Mouse (Mus musculus) midbrain, postnatal 0 days (tissue): Measurements from ENCODE around the gene Hes2. TPM values are rescaled to one million over a fixed set of nuclear protein-coding genes. Genes with fewer than 3 reads are reported as not detected.

Source experiments
- ATAC-seq: fragments of 200-750 bp; cut with Nextera tagmentation; 2 replicates; pipeline ENCODE4 v1.8.0; 2017; ENCODE audit warnings: moderate number of reproducible peaks, mild to moderate bottlenecking, moderate TSS enrichment, moderate library complexity; ENCODE audit not compliant: low FRiP score
- DNase-seq: peaks from one replicate; pipeline ENCODE4 v3.0.0-alpha.2; 2015; ENCODE audit warnings: low spot score
- H3K27ac ChIP-seq: fragments of 300-500 bp; sonication (generic); 2 replicates; pipeline ENCODE4 v1.5.1; 2014; ENCODE audit warnings: low read depth, mild to moderate bottlenecking, low read length, mixed read lengths
- H3K27me3 ChIP-seq: fragments of 300-500 bp; sonication (generic); 2 replicates; pipeline ENCODE4 v1.6.1; 2014; ENCODE audit warnings: low read length, control low read depth, mixed read lengths; ENCODE audit not compliant: insufficient read depth
- H3K36me3 ChIP-seq: fragments of 300-500 bp; sonication (generic); 2 replicates; pipeline ENCODE4 v1.6.1; 2014; ENCODE audit warnings: low read length, control low read depth, mixed read lengths; ENCODE audit not compliant: insufficient read depth
- H3K4me1 ChIP-seq: fragments of 300-500 bp; sonication (generic); 2 replicates; pipeline ENCODE4 v1.6.1; 2014; ENCODE audit warnings: mild to moderate bottlenecking, control low read depth, antibody characterized with exemption, low read length, mixed read lengths; ENCODE audit not compliant: insufficient read depth
- H3K4me2 ChIP-seq: fragments of 300-500 bp; sonication (generic); 2 replicates; pipeline ENCODE4 v1.6.1; 2014; ENCODE audit warnings: low read depth, mild to moderate bottlenecking, low read length, mixed read lengths; ENCODE audit not compliant: poor library complexity, severe bottlenecking
- H3K4me3 ChIP-seq: fragments of 300-500 bp; sonication (generic); 2 replicates; pipeline ENCODE4 v1.5.1; 2014; ENCODE audit warnings: low read depth, mild to moderate bottlenecking, low read length, moderate library complexity
- H3K9ac ChIP-seq: fragments of 300-500 bp; sonication (generic); replicated peaks from 2 replicates; pipeline ENCODE4 v1.6.1; 2014; ENCODE audit warnings: mild to moderate bottlenecking, low read length, moderate library complexity, mixed read lengths; ENCODE audit not compliant: poor library complexity, severe bottlenecking
- H3K9me3 ChIP-seq: fragments of 300-500 bp; sonication (generic); 2 replicates; pipeline ENCODE4 v1.6.1; 2016; ENCODE audit warnings: low read length, control low read depth
- CTCF ChIP-seq: IDR thresholded peaks from 2 replicates; pipeline ENCODE4 v1.5.1; 2016; ENCODE audit warnings: antibody characterized with exemption, mild to moderate bottlenecking
- WGBS: fragments of 180-500 bp; shearing (Covaris S2); extraction: QIAGEN DNeasy Blood & Tissue Kit; methylation state at CpG from one replicate; pipeline ENCODE4 v1.1.7; 2014; 5-methylcytosine and 5-hydroxymethylcytosine counted together
- polyA plus RNA-seq: library from polyadenylated mRNA; unstranded; fragments of >200 nt; fragmentation: Nextera tagmentation; extraction: Ambion mirVana; gene quantifications from 2 replicates; pipeline ENCODE4 v1.2.1, GENCODE M21; 2015
- total RNA-seq: library from RNA; depleted of rRNA; stranded (reverse); fragments of >200 nt; gene quantifications from 2 replicates; pipeline ENCODE4 v1.2.3, GENCODE M21; 2014

Gene Hes2
- total and polyA plus RNA-seq, 2 experiments from 2014 or later, result not detected

DNA sequence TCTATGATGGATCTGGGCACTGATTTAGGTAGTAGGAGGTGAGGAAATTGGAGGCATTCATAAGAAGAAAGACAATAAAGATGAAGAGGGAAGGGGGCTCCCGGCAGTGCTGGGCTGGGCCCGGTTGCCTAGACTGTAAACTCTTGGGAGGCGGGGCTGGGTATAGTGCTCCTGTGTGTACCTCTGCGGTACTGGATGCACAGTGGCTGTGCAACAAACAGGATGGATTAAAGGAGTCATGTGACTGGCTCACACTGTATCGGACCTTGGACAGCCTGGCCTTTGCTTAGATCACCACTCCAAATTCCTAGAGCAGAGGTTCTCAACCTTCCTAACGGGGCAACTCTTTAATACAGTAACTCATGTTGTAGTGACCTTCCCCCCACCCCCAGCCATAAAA, 2.9 kb downstream of the Hes2 start:
- 81% methylated on average over 6 of the region's 6 CpGs for WGBS
- TF ChIP-seq CTCF, result no peak
- H3K4me2 ChIP-seq, result no peak overlapping the region
- no peak for ATAC-seq
- H3K36me3 ChIP-seq, result no peaks in the 10 kb centered on the region
- DNase-seq, result no peak
- no peak overlapping the region for H3K27ac ChIP-seq
- no peaks in the 10 kb centered on the region for H3K9me3 ChIP-seq
- H3K27me3 ChIP-seq, result peaks cover 53% of the 10 kb centered on the region
- peaks cover 4% of the 10 kb centered on the region; the same call in 1 of the 2 replicates for H3K4me1 ChIP-seq
- H3K9ac ChIP-seq, result no peak overlapping the region
- no peak overlapping the region for H3K4me3 ChIP-seq

DNA sequence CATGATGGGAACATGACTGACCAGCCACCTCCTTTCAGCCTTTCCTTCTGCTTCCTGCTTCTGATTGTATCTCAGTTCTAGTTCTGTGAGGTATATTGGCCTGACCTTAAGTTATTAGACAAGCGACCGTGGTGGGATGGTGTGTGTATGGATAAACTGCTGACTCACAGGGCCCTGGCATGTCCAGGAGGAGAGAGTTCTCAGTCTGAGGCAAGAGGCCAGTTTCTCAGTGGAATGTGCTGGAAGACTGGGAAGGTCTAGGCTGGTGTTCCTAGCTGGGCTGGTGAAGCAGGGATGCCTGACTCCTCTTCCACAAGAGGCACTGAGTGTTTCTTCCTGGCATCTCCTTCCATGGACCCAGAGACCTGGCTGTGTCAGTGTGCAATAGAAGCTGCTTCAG, 4.1 kb downstream of the Hes2 start:
- no peak for ATAC-seq
- Histone ChIP-seq H3K36me3 (no peaks in the 10 kb centered on the region), H3K4me1 (peaks cover 4% of the 10 kb centered on the region; the same call in 1 of the 2 replicates), H3K27me3 (peaks cover 47% of the 10 kb centered on the region), H3K9me3 (no peaks in the 10 kb centered on the region), H3K9ac (no peak overlapping the region), H3K4me3 (no peak overlapping the region), H3K4me2 (no peak overlapping the region), H3K27ac (no peak overlapping the region)
- no peak for TF ChIP-seq CTCF
- DNase-seq, result no peak
- 96% methylated on average over 2 of the region's 2 CpGs for WGBS

DNA sequence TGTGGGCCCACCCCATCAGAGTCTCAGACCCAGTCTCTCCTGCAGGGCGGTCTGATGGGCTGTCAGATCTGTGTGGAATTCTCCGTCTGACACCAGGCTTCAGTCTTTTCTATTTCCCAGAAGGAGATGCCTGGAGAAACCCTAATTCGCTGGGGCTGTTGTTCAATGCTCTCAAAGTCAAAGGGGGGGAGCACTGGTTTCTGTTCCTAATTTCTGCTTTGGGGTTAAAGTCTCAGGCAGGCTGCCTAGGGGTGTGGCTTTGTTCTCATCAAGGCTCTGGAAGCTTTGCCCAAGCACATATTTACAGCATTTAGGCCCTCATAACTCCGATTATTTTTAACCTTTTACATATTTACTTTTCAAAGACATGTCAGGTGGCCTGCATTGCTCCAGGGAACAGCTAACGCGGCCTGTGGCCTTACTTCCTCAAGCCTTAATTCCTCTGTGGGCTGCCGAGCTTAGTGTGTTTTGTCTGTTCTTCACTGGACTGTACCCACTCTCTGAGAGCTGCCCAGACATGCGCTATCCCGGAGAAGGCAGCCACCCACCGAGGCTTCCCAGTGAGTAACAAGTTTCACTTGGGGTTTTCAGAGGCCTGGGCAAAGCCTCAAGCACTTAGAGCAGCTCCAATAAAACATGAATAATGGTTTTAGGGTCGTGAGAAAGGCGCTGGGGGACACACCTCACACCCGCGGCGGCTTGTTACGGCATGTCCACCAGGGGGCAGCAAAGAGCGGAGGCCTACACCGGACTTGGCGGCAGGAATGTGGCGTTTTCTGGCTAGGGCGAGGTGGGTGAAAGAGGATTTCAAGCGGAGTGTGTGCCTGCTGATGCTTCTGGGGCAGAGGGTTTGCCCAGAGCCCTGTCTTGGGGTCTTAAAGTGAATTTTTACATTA, 6.6 kb downstream of the Hes2 start:
- ATAC-seq, result no peak
- Histone ChIP-seq H3K4me3 (no peak overlapping the region), H3K27ac (no peak overlapping the region), H3K4me2 (no peak overlapping the region), H3K9ac (no peak overlapping the region), H3K36me3 (no peaks in the 10 kb centered on the region), H3K27me3 (peaks cover 22% of the 10 kb centered on the region), H3K9me3 (no peaks in the 10 kb centered on the region), H3K4me1 (no peaks in the 10 kb centered on the region)
- TF ChIP-seq CTCF, result peak; percentile 90
- WGBS, result 25% methylated on average over 22 of the region's 22 CpGs
- DNase-seq, result peak; percentile 50

DNA sequence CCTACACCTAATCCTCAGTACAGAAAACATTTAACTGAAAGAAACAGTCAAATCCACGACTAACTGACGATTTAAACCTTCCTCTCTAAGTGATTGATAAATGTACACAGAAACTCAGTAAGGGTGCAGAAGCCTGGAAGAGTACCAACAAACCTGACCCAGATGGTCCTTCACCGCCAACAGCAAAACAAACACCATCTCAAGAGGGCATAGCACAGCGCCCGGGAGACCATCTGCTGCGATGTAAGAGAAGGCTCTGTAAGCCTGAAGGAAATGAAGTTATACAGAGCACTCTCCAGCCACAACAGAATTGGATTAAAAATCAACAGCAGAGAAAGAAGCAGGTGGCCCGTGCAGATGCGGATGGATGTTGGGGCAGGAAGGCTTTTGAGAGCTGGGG, 9.4 kb downstream of the Hes2 start:
- TF ChIP-seq CTCF, result no peak
- 45% methylated on average over 8 of the region's 8 CpGs for WGBS
- DNase-seq, result peak; percentile 45
- no peak overlapping the region; the same call in 1 of the 2 replicates for H3K9ac ChIP-seq
- no peaks in the 10 kb centered on the region for H3K9me3 ChIP-seq
- H3K27ac ChIP-seq, result no peak overlapping the region
- no peaks in the 10 kb centered on the region for H3K4me1 ChIP-seq
- ATAC-seq, result no peak
- H3K4me2 ChIP-seq, result no peak overlapping the region
- no peaks in the 10 kb centered on the region for H3K36me3 ChIP-seq
- peaks cover 4% of the 10 kb centered on the region; the same call in 1 of the 2 replicates for H3K27me3 ChIP-seq
- H3K4me3 ChIP-seq, result no peak overlapping the region

DNA sequence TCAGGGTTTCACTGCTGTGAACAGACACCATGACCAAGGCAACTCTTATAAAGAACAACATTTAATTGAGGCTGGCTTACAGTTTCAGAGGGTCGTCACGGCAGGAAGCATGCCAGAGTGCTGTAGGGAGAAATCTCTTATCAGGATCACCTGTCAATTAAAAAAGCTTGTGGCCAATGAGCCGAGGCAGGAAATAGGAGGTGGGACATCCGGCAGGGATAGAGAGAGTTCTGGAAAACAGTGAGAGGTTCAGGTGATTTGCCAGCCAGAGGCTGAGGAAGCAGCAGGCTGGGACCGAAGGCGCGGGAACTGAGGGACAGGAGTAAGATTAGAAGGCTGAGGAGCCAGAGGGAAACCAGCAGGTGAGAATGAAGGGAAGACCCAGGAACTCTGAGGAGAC, 10.4 kb downstream of the Hes2 start:
- H3K9me3 ChIP-seq, result no peaks in the 10 kb centered on the region
- no peak for TF ChIP-seq CTCF
- no peaks in the 10 kb centered on the region for H3K4me1 ChIP-seq
- peaks cover under 1% of the 10 kb centered on the region; the same call in 1 of the 2 replicates for H3K27me3 ChIP-seq
- H3K36me3 ChIP-seq, result no peaks in the 10 kb centered on the region
- no peak overlapping the region for H3K9ac ChIP-seq
- no peak overlapping the region for H3K27ac ChIP-seq
- 82% methylated on average over 7 of the region's 7 CpGs for WGBS
- ATAC-seq (no peak), DNase-seq (no peak)
- no peak overlapping the region for H3K4me3 ChIP-seq
- no peak overlapping the region for H3K4me2 ChIP-seq

DNA sequence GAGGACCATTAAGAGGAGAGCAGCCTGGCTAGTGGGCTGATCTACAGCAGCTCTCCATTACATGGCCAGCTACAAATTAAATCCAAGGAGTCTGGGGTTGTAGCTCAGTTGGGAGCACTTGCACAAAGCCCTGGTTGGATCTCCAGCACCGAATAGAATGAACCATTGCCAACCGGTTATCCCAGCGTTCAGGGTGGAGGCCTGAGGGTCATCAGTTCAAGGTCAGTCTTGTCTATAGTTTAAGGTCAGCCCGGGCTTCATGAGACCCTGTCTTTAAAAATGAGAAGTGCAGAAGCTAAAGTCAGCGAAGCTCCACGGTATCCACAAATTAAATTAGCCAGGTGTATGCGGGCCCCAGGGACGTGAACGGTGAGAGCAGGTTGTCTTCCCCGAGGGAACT, 11.6 kb downstream of the Hes2 start:
- Histone ChIP-seq H3K27me3 (no peaks in the 10 kb centered on the region), H3K27ac (no peak overlapping the region), H3K9ac (no peak overlapping the region), H3K4me2 (no peak overlapping the region), H3K4me1 (no peaks in the 10 kb centered on the region), H3K4me3 (no peak overlapping the region), H3K36me3 (no peaks in the 10 kb centered on the region), H3K9me3 (no peaks in the 10 kb centered on the region)
- WGBS, result 85% methylated on average over 10 of the region's 10 CpGs
- TF ChIP-seq CTCF, result no peak
- no peak for DNase-seq
- ATAC-seq, result no peak
